Mouse (Mus musculus): Measurements from ENCODE around the gene Eaf2. TPM values are rescaled to one million over a fixed set of nuclear protein-coding genes. Genes with fewer than 3 reads are reported as not detected.

Gene Eaf2
- polyA plus RNA-seq, 1 experiment from 2014 or later = 8.5 TPM

- ATAC-seq (replicated peaks; ENCODE audit: low FRiP score) = peak; percentile 19; the same call in 1 of the 2 replicates
- Histone ChIP-seq H3K4me2 (peak overlapping the region; percentile 88), H3K9ac (peak overlapping the region; percentile 84), H3K27me3 (peaks cover 4% of the 10 kb centered on the region; the same call in 1 of the 2 replicates), H3K27ac (no peak overlapping the region), H3K9me3 (replicated peaks) (no peaks in the 10 kb centered on the region), H3K4me1 (peaks cover 9% of the 10 kb centered on the region), H3K36me3 (no peaks in the 10 kb centered on the region), H3K4me3 (replicated peaks) (peak overlapping the region; percentile 93)
- WGBS = 6% methylated on average over 11 of the region's 11 CpGs
Measured at GRCm38 (mm10) chr16:36828820-36829219, 46.0 kb downstream of the Eaf2 start.

- Histone ChIP-seq H3K4me1 (peaks cover 9% of the 10 kb centered on the region), H3K9ac (peak within 1 kb of the TSS; percentile 84), H3K4me3 (replicated peaks) (peak within 1 kb of the TSS; percentile 93), H3K36me3 (no peaks in the 10 kb centered on the region), H3K27ac (peak within 1 kb of the TSS; percentile 54), H3K9me3 (replicated peaks) (no peaks in the 10 kb centered on the region), H3K27me3 (peaks cover 4% of the 10 kb centered on the region; the same call in 1 of the 2 replicates), H3K4me2 (peak within 1 kb of the TSS; percentile 88)
- WGBS = under 1% methylated on average over 64 of the region's 64 CpGs
- ATAC-seq (replicated peaks; ENCODE audit: low FRiP score) = peak; percentile 99
Measured at GRCm38 (mm10) chr16:36828054-36828786, 46.6 kb downstream of the Eaf2 start, which contains the start of gene Iqcb1. Iqcb1 (plus strand) TSS chr16:36828385.

GRCm38 (mm10) chr16:36827611-36828053, 47.2 kb downstream of the Eaf2 start:
- Histone ChIP-seq H3K4me1 (peaks cover 9% of the 10 kb centered on the region), H3K9me3 (replicated peaks) (no peaks in the 10 kb centered on the region), H3K27me3 (peaks cover 4% of the 10 kb centered on the region; the same call in 1 of the 2 replicates), H3K36me3 (no peaks in the 10 kb centered on the region), H3K4me3 (replicated peaks) (peak overlapping the region; percentile 93), H3K4me2 (peak overlapping the region; percentile 88), H3K9ac (peak overlapping the region; percentile 84), H3K27ac (no peak overlapping the region)
- ATAC-seq (replicated peaks; ENCODE audit: low FRiP score) = no peak
- 5% methylated on average over 11 of the region's 11 CpGs for WGBS

GRCm38 (mm10) chr16:36821474-36821873, 53.3 kb downstream of the Eaf2 start:
- Histone ChIP-seq H3K36me3 (no peaks in the 10 kb centered on the region), H3K4me2 (no peak overlapping the region), H3K9ac (no peak overlapping the region), H3K4me1 (0 out of 2 replicates have a peak, but pooled peaks cover 5% of the 10 kb centered on the region), H3K4me3 (replicated peaks) (no peak overlapping the region), H3K9me3 (replicated peaks) (no peaks in the 10 kb centered on the region), H3K27ac (no peak overlapping the region), H3K27me3 (no peaks in the 10 kb centered on the region; the same call in 1 of the 2 replicates)
- ATAC-seq (replicated peaks; ENCODE audit: low FRiP score) = peak; percentile 86
- WGBS = 5% methylated on average over 3 of the region's 3 CpGs

- Histone ChIP-seq H3K9me3 (replicated peaks) (no peaks in the 10 kb centered on the region), H3K27me3 (no peaks in the 10 kb centered on the region), H3K9ac (no peak overlapping the region), H3K4me1 (0 out of 2 replicates have a peak, but pooled peaks cover 5% of the 10 kb centered on the region), H3K36me3 (no peaks in the 10 kb centered on the region), H3K27ac (no peak overlapping the region), H3K4me2 (no peak overlapping the region), H3K4me3 (replicated peaks) (no peak overlapping the region)
- no peak for ATAC-seq (replicated peaks; ENCODE audit: low FRiP score)
- 78% methylated on average over 3 of the region's 3 CpGs for WGBS
Measured at GRCm38 (mm10) chr16:36820747-36821146, 54.1 kb downstream of the Eaf2 start.

GRCm38 (mm10) chr16:36820016-36820415, 54.8 kb downstream of the Eaf2 start:
- H3K9ac ChIP-seq = no peak overlapping the region
- H3K4me1 ChIP-seq = 0 out of 2 replicates have a peak, but pooled peaks cover 5% of the 10 kb centered on the region
- H3K27me3 ChIP-seq = no peaks in the 10 kb centered on the region
- H3K4me3 ChIP-seq (replicated peaks) = no peak overlapping the region
- WGBS = 82% methylated on average over 6 of the region's 6 CpGs
- H3K4me2 ChIP-seq = no peak overlapping the region
- H3K36me3 ChIP-seq = no peaks in the 10 kb centered on the region
- H3K27ac ChIP-seq = no peak overlapping the region
- no peaks in the 10 kb centered on the region for H3K9me3 ChIP-seq (replicated peaks)
- no peak for ATAC-seq (replicated peaks; ENCODE audit: low FRiP score)

- Histone ChIP-seq H3K9ac (no peak overlapping the region), H3K4me1 (0 out of 2 replicates have a peak, but pooled peaks cover 5% of the 10 kb centered on the region), H3K27me3 (no peaks in the 10 kb centered on the region), H3K4me2 (no peak overlapping the region), H3K27ac (no peak overlapping the region), H3K36me3 (no peaks in the 10 kb centered on the region), H3K9me3 (replicated peaks) (no peaks in the 10 kb centered on the region), H3K4me3 (replicated peaks) (no peak overlapping the region)
- 20% methylated on average over 7 of the region's 7 CpGs for WGBS
- ATAC-seq (replicated peaks; ENCODE audit: low FRiP score) = peak; percentile 91
Measured at GRCm38 (mm10) chr16:36817321-36817926, 57.4 kb downstream of the Eaf2 start.

- Histone ChIP-seq H3K27ac (no peak overlapping the region), H3K9ac (no peak overlapping the region), H3K9me3 (replicated peaks) (no peaks in the 10 kb centered on the region), H3K4me1 (0 out of 2 replicates have a peak, but pooled peaks cover 5% of the 10 kb centered on the region), H3K36me3 (no peaks in the 10 kb centered on the region), H3K4me2 (no peak overlapping the region), H3K4me3 (replicated peaks) (no peak overlapping the region), H3K27me3 (no peaks in the 10 kb centered on the region)
- peak; percentile 36; the same call in 1 of the 2 replicates for ATAC-seq (replicated peaks; ENCODE audit: low FRiP score)
Measured at GRCm38 (mm10) chr16:36816916-36817315, 57.9 kb downstream of the Eaf2 start.

GRCm38 (mm10) chr16:36813680-36814079, 61.1 kb downstream of the Eaf2 start:
- Histone ChIP-seq H3K27me3 (no peaks in the 10 kb centered on the region), H3K4me2 (no peak overlapping the region), H3K9me3 (replicated peaks) (no peaks in the 10 kb centered on the region), H3K4me1 (no peaks in the 10 kb centered on the region), H3K4me3 (replicated peaks) (no peak overlapping the region), H3K9ac (no peak overlapping the region), H3K27ac (no peak overlapping the region), H3K36me3 (no peaks in the 10 kb centered on the region)
- ATAC-seq (replicated peaks; ENCODE audit: low FRiP score) = no peak
- WGBS = 80% methylated on average over 3 of the region's 3 CpGs

- H3K27ac ChIP-seq = peak overlapping the region; percentile 60
- WGBS = 81% methylated on average over 3 of the region's 3 CpGs
Measured at GRCm38 (mm10) chr16:36808616-36809015, 66.2 kb downstream of the Eaf2 start.

GRCm38 (mm10) chr16:36802361-36802760, 72.4 kb downstream of the Eaf2 start:
- no peak overlapping the region for H3K9ac ChIP-seq
- 86% methylated on average over 3 of the region's 3 CpGs for WGBS
- no peaks in the 10 kb centered on the region for H3K36me3 ChIP-seq
- no peak for ATAC-seq (replicated peaks; ENCODE audit: low FRiP score)
- H3K4me1 ChIP-seq = no peaks in the 10 kb centered on the region
- no peak overlapping the region for H3K27ac ChIP-seq
- no peak overlapping the region for H3K4me2 ChIP-seq
- H3K9me3 ChIP-seq (replicated peaks) = no peaks in the 10 kb centered on the region
- H3K27me3 ChIP-seq = no peaks in the 10 kb centered on the region
- no peak overlapping the region for H3K4me3 ChIP-seq (replicated peaks)

More at GRCm38 (mm10) chr16:36808616-36809015, 66.2 kb downstream of the Eaf2 start:
- H3K9me3 ChIP-seq (replicated peaks) = no peaks in the 10 kb centered on the region
- H3K4me2 ChIP-seq = no peak overlapping the region
- no peaks in the 10 kb centered on the region for H3K27me3 ChIP-seq
- H3K4me1 ChIP-seq = no peaks in the 10 kb centered on the region
- H3K9ac ChIP-seq = no peak overlapping the region
- no peak overlapping the region for H3K4me3 ChIP-seq (replicated peaks)
- H3K36me3 ChIP-seq = no peaks in the 10 kb centered on the region
- no peak for ATAC-seq (replicated peaks; ENCODE audit: low FRiP score)

- H3K9ac ChIP-seq = no peak overlapping the region
- no peak for ATAC-seq (replicated peaks; ENCODE audit: low FRiP score)
Measured at GRCm38 (mm10) chr16:36798334-36798733, 76.5 kb downstream of the Eaf2 start.

More at GRCm38 (mm10) chr16:36798334-36798733, 76.5 kb downstream of the Eaf2 start:
- H3K9me3 ChIP-seq (replicated peaks) = no peaks in the 10 kb centered on the region
- H3K4me3 ChIP-seq (replicated peaks) = no peak overlapping the region
- H3K4me2 ChIP-seq = no peak overlapping the region
- WGBS = 77% methylated on average over 2 of the region's 2 CpGs
- H3K36me3 ChIP-seq = no peaks in the 10 kb centered on the region
- H3K27me3 ChIP-seq = no peaks in the 10 kb centered on the region
- H3K27ac ChIP-seq = no peak overlapping the region
- no peaks in the 10 kb centered on the region for H3K4me1 ChIP-seq
